Mouse (Mus musculus) stomach, postnatal 0 days (tissue): ENCODE measurements around the gene Sec24c.

ENCODE experiments used
- CTCF ChIP-seq: IDR thresholded peaks from 2 replicates; pipeline ENCODE4 v1.5.1; 2016; ENCODE audit warnings: antibody characterized with exemption, low read depth, mild to moderate bottlenecking, moderate library complexity
- EP300 ChIP-seq: optimal IDR thresholded peaks from 2 replicates; pipeline ENCODE3; 2016; ENCODE audit warnings: antibody characterized with exemption

DNA sequence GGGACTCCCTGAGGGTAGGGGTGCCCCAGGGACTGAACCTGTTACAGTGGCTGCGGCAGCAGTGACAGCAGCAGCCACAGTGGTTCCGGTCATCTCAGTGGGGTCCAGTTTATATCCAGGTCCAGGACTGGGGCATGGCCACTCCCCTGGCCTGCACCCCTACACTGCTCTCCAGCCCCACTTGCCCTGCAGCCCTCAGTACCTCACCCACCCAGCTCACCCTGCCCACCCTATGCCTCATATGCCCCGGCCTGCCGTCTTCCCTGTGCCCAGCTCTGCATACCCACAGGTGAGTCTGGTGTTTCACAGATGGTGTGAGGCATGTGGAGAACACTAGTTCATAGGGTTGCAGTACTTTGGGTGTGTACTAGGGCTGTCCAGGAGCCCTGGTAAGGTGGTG is 47.3 kb downstream of the Sec24c start:
- no peak for TF ChIP-seq CTCF
- no peak for TF ChIP-seq EP300
